Mouse (Mus musculus): Measurements from ENCODE around the gene Glra1. TPM values are rescaled to one million over a fixed set of nuclear protein-coding genes. Genes with fewer than 3 reads are reported as not detected.
"Not testable (repeated sequence)": the region's sequence is repeated elsewhere in the genome, so short reads cannot be mapped to it uniquely, and the experiment has no call there.

Gene Glra1
- polyA plus RNA-seq (2014; fragmentation: Nextera tagmentation; extraction: Ambion mirVana) = 5.8 and 5.9 TPM in 2 replicates

- Histone ChIP-seq H3K4me2 (ENCODE audit: low read depth) (peak within 1 kb of the TSS; percentile 58), H3K9me3 (ENCODE audit: control insufficient read depth, low read length) (no peaks in the 10 kb centered on the region), H3K4me1 (ENCODE audit: control insufficient read depth, insufficient read depth, low read length) (peaks cover 11% of the 10 kb centered on the region), H3K9ac (ENCODE audit: low read length) (peak within 1 kb of the TSS; percentile 84), H3K27ac (ENCODE audit: low read depth, low read length) (peak within 1 kb of the TSS; percentile 83), H3K27me3 (ENCODE audit: control insufficient read depth, insufficient read depth, low read length) (no peaks in the 10 kb centered on the region), H3K4me3 (ENCODE audit: low read depth, low read length) (peak within 1 kb of the TSS; percentile 66), H3K36me3 (ENCODE audit: control insufficient read depth, insufficient read depth, low read length) (no peaks in the 10 kb centered on the region)
- under 1% methylated on average over 36 of the region's 36 CpGs for whole genome bisulfite sequencing
- DNase-seq (ENCODE audit: low spot score) (peak; percentile 88), ATAC-seq (ENCODE audit: insufficient read depth, low FRiP score, low TSS enrichment) (peak; percentile 39)
These were observed at the start of gene Glra1 for GRCm38 (mm10) chr11:55607808-55608523. Gene Glra1, minus strand, starts transcription at chr11:55608198.

GRCm38 (mm10) chr11:55636961-55637360 is 29.0 kb upstream of the Glra1 start:
- no peaks in the 10 kb centered on the region for H3K36me3 ChIP-seq (ENCODE audit: control insufficient read depth, insufficient read depth, low read length)
- WGBS = 42% methylated on average over 4 of the region's 4 CpGs
- no peak for ATAC-seq (ENCODE audit: insufficient read depth, low FRiP score, low TSS enrichment)

GRCm38 (mm10) chr11:55633901-55634300 is 25.9 kb upstream of the Glra1 start:
- Histone ChIP-seq H3K4me2 (ENCODE audit: low read depth) (no peak overlapping the region), H3K27me3 (ENCODE audit: control insufficient read depth, insufficient read depth, low read length) (no peaks in the 10 kb centered on the region), H3K4me1 (ENCODE audit: control insufficient read depth, insufficient read depth, low read length) (peaks cover 6% of the 10 kb centered on the region), H3K36me3 (ENCODE audit: control insufficient read depth, insufficient read depth, low read length) (no peaks in the 10 kb centered on the region), H3K9me3 (ENCODE audit: control insufficient read depth, low read length) (no peaks in the 10 kb centered on the region), H3K27ac (ENCODE audit: low read depth, low read length) (no peak overlapping the region), H3K4me3 (ENCODE audit: low read depth, low read length) (no peak overlapping the region), H3K9ac (ENCODE audit: low read length) (no peak overlapping the region)
- DNase-seq (ENCODE audit: low spot score) (peak; percentile 72), ATAC-seq (ENCODE audit: insufficient read depth, low FRiP score, low TSS enrichment) (peak; percentile 87)

More at GRCm38 (mm10) chr11:55636961-55637360, 29.0 kb upstream of the Glra1 start:
- Histone ChIP-seq H3K27me3 (ENCODE audit: control insufficient read depth, insufficient read depth, low read length) (no peaks in the 10 kb centered on the region), H3K27ac (ENCODE audit: low read depth, low read length) (no peak overlapping the region), H3K9ac (ENCODE audit: low read length) (no peak overlapping the region), H3K4me2 (ENCODE audit: low read depth) (no peak overlapping the region), H3K4me3 (ENCODE audit: low read depth, low read length) (no peak overlapping the region), H3K4me1 (ENCODE audit: control insufficient read depth, insufficient read depth, low read length) (peaks cover 6% of the 10 kb centered on the region), H3K9me3 (ENCODE audit: control insufficient read depth, low read length) (no peaks in the 10 kb centered on the region)
- DNase-seq (ENCODE audit: low spot score) = peak; percentile 50

- 72% methylated on average over 8 of the region's 8 CpGs for WGBS
- ATAC-seq (ENCODE audit: insufficient read depth, low FRiP score, low TSS enrichment); H3K4me2 ChIP-seq (ENCODE audit: low read depth); H3K36me3 ChIP-seq (ENCODE audit: control insufficient read depth, insufficient read depth, low read length); H3K27ac ChIP-seq (ENCODE audit: low read depth, low read length); H3K4me3 ChIP-seq (ENCODE audit: low read depth, low read length); H3K27me3 ChIP-seq (ENCODE audit: control insufficient read depth, insufficient read depth, low read length); DNase-seq (ENCODE audit: low spot score); H3K9me3 ChIP-seq (ENCODE audit: control insufficient read depth, low read length); H3K9ac ChIP-seq (ENCODE audit: low read length); H3K4me1 ChIP-seq (ENCODE audit: control insufficient read depth, insufficient read depth, low read length): not testable (repeated sequence)
These were observed 6.6 kb upstream of the Glra1 start for GRCm38 (mm10) chr11:55614631-55615030.

GRCm38 (mm10) chr11:55608524-55608920 is 524 bp upstream of the Glra1 start:
- no peaks in the 10 kb centered on the region for H3K27me3 ChIP-seq (ENCODE audit: control insufficient read depth, insufficient read depth, low read length)
- H3K27ac ChIP-seq (ENCODE audit: low read depth, low read length) = peak overlapping the region; percentile 83
- H3K9me3 ChIP-seq (ENCODE audit: control insufficient read depth, low read length) = no peaks in the 10 kb centered on the region
- DNase-seq (ENCODE audit: low spot score) (peak; percentile 78), ATAC-seq (ENCODE audit: insufficient read depth, low FRiP score, low TSS enrichment) (peak; percentile 79)
- H3K4me3 ChIP-seq (ENCODE audit: low read depth, low read length) = peak overlapping the region; percentile 66
- peak overlapping the region; percentile 84 for H3K9ac ChIP-seq (ENCODE audit: low read length)
- H3K36me3 ChIP-seq (ENCODE audit: control insufficient read depth, insufficient read depth, low read length) = no peaks in the 10 kb centered on the region
- peak overlapping the region; percentile 58 for H3K4me2 ChIP-seq (ENCODE audit: low read depth)
- peaks cover 7% of the 10 kb centered on the region for H3K4me1 ChIP-seq (ENCODE audit: control insufficient read depth, insufficient read depth, low read length)
- WGBS = 1% methylated on average over 12 of the region's 12 CpGs

GRCm38 (mm10) chr11:55607066-55607807 is 761 bp downstream of the Glra1 start:
- ATAC-seq (ENCODE audit: insufficient read depth, low FRiP score, low TSS enrichment) (peak; percentile 67), DNase-seq (ENCODE audit: low spot score) (peak; percentile 79)
- Histone ChIP-seq H3K36me3 (ENCODE audit: control insufficient read depth, insufficient read depth, low read length) (no peaks in the 10 kb centered on the region), H3K9me3 (ENCODE audit: control insufficient read depth, low read length) (no peaks in the 10 kb centered on the region), H3K4me3 (ENCODE audit: low read depth, low read length) (peak overlapping the region; percentile 66), H3K4me2 (ENCODE audit: low read depth) (peak overlapping the region; percentile 58), H3K27ac (ENCODE audit: low read depth, low read length) (peak overlapping the region; percentile 83), H3K4me1 (ENCODE audit: control insufficient read depth, insufficient read depth, low read length) (peaks cover 16% of the 10 kb centered on the region), H3K9ac (ENCODE audit: low read length) (peak overlapping the region; percentile 84), H3K27me3 (ENCODE audit: control insufficient read depth, insufficient read depth, low read length) (no peaks in the 10 kb centered on the region)
- 3% methylated on average over 26 of the region's 26 CpGs for WGBS

GRCm38 (mm10) chr11:55601447-55602065 is 6.4 kb downstream of the Glra1 start:
- Histone ChIP-seq H3K9me3 (ENCODE audit: control insufficient read depth, low read length) (no peaks in the 10 kb centered on the region), H3K4me1 (ENCODE audit: control insufficient read depth, insufficient read depth, low read length) (peaks cover 23% of the 10 kb centered on the region), H3K9ac (ENCODE audit: low read length) (no peak overlapping the region), H3K27ac (ENCODE audit: low read depth, low read length) (peak overlapping the region; percentile 49; the same call in 1 of the 2 replicates), H3K4me3 (ENCODE audit: low read depth, low read length) (no peak overlapping the region), H3K4me2 (ENCODE audit: low read depth) (peak overlapping the region; percentile 58), H3K36me3 (ENCODE audit: control insufficient read depth, insufficient read depth, low read length) (no peaks in the 10 kb centered on the region), H3K27me3 (ENCODE audit: control insufficient read depth, insufficient read depth, low read length) (no peaks in the 10 kb centered on the region)
- DNase-seq (ENCODE audit: low spot score) (peak; percentile 75), ATAC-seq (ENCODE audit: insufficient read depth, low FRiP score, low TSS enrichment) (peak; percentile 92)
- WGBS = 5% methylated on average over 11 of the region's 11 CpGs

- Histone ChIP-seq H3K4me1 (ENCODE audit: control insufficient read depth, insufficient read depth, low read length) (peaks cover 5% of the 10 kb centered on the region; the same call in 1 of the 2 replicates), H3K9ac (ENCODE audit: low read length) (no peak overlapping the region), H3K4me3 (ENCODE audit: low read depth, low read length) (no peak overlapping the region), H3K27me3 (ENCODE audit: control insufficient read depth, insufficient read depth, low read length) (no peaks in the 10 kb centered on the region), H3K4me2 (ENCODE audit: low read depth) (no peak overlapping the region), H3K27ac (ENCODE audit: low read depth, low read length) (no peak overlapping the region), H3K9me3 (ENCODE audit: control insufficient read depth, low read length) (no peaks in the 10 kb centered on the region), H3K36me3 (ENCODE audit: control insufficient read depth, insufficient read depth, low read length) (no peaks in the 10 kb centered on the region)
- DNase-seq (ENCODE audit: low spot score) = no peak
- WGBS = 96% methylated on average over 1 of the region's 1 CpGs
- no peak for ATAC-seq (ENCODE audit: insufficient read depth, low FRiP score, low TSS enrichment)
These were observed 12.3 kb downstream of the Glra1 start for GRCm38 (mm10) chr11:55595726-55596125.

Measured in neural tube, embryonic 11.5 days (tissue).